Mouse (Mus musculus) heart, embryonic 13.5 days (tissue): Measurements from ENCODE around the gene Nhsl1. TPM values are rescaled to one million over a fixed set of nuclear protein-coding genes. Genes with fewer than 3 reads are reported as not detected.
A peak's percentile ranks its signal among the peaks of the same experiment; 100 is the strongest.

Experiments used
- ATAC-seq: fragments of 200-750 bp; cut with Nextera tagmentation; 2 replicates; pipeline ENCODE4 v1.8.0; 2017; ENCODE audit warnings: moderate TSS enrichment; ENCODE audit not compliant: insufficient number of reproducible peaks, low FRiP score, low TSS enrichment; ENCODE audit errors: extremely low read depth
- H3K27ac ChIP-seq: fragments of 300-500 bp; sonication (generic); replicated peaks from 2 replicates; pipeline ENCODE4 v1.5.1; 2015; ENCODE audit warnings: moderate library complexity, mild to moderate bottlenecking, inconsistent platforms
- H3K27me3 ChIP-seq: fragments of 300-500 bp; sonication (generic); replicated peaks from 2 replicates; pipeline ENCODE4 v1.6.1; 2015; ENCODE audit warnings: mild to moderate bottlenecking, inconsistent platforms
- H3K36me3 ChIP-seq: fragments of 300-500 bp; sonication (generic); 2 replicates; pipeline ENCODE4 v1.6.1; 2015; ENCODE audit warnings: mild to moderate bottlenecking, inconsistent platforms
- H3K4me1 ChIP-seq: fragments of 300-500 bp; sonication (generic); 2 replicates; pipeline ENCODE4 v1.6.1; 2015; ENCODE audit warnings: inconsistent platforms
- H3K4me2 ChIP-seq: fragments of 300-500 bp; sonication (generic); 2 replicates; pipeline ENCODE4 v1.6.1; 2015; ENCODE audit warnings: inconsistent platforms, mild to moderate bottlenecking, moderate library complexity
- H3K4me3 ChIP-seq: fragments of 300-500 bp; sonication (generic); 2 replicates; pipeline ENCODE4 v1.5.1; 2015; ENCODE audit warnings: moderate library complexity, mild to moderate bottlenecking, inconsistent platforms
- H3K9ac ChIP-seq: fragments of 300-500 bp; sonication (generic); 2 replicates; pipeline ENCODE4 v1.6.1; 2015; ENCODE audit warnings: inconsistent platforms, mild to moderate bottlenecking, moderate library complexity
- H3K9me3 ChIP-seq: fragments of 300-500 bp; sonication (generic); 2 replicates; pipeline ENCODE4 v1.6.1; 2016; ENCODE audit warnings: inconsistent platforms
- WGBS: fragments of 180-500 bp; shearing (Covaris S2); methylation state at CpG from one replicate; pipeline ENCODE4 v1.1.7; 2015; ENCODE audit warnings: mixed read lengths; 5-methylcytosine and 5-hydroxymethylcytosine counted together
- polyA plus RNA-seq: library from polyadenylated mRNA; unstranded; fragments of >200 nt; fragmentation: Nextera tagmentation; extraction: Ambion mirVana; gene quantifications from 2 replicates; pipeline ENCODE4 v1.2.1, GENCODE M21; 2015

The Nhsl1 gene
- polyA plus RNA-seq, 1 experiment from 2014 or later = 11.1 TPM

GRCm38 (mm10) chr10:18491952-18492351, 173.2 kb downstream of the Nhsl1 start:
- ATAC-seq = no peak
- no peak overlapping the region for H3K4me2 ChIP-seq
- H3K27me3 ChIP-seq = no peaks in the 10 kb centered on the region
- H3K9ac ChIP-seq = no peak overlapping the region
- peaks cover 58% of the 10 kb centered on the region for H3K4me1 ChIP-seq
- no peaks in the 10 kb centered on the region for H3K9me3 ChIP-seq
- no peak overlapping the region for H3K4me3 ChIP-seq
- H3K27ac ChIP-seq = 0 out of 2 replicates have a peak overlapping the region, but pooled peaks have one; percentile 6
- H3K36me3 ChIP-seq = no peaks in the 10 kb centered on the region
- WGBS = 27% methylated on average over 4 of the region's 4 CpGs

GRCm38 (mm10) chr10:18493010-18493894, 174.5 kb downstream of the Nhsl1 start:
- Histone ChIP-seq H3K27ac (peak overlapping the region; percentile 66), H3K4me1 (peaks cover 58% of the 10 kb centered on the region), H3K4me3 (no peak overlapping the region), H3K9ac (no peak overlapping the region), H3K27me3 (no peaks in the 10 kb centered on the region), H3K9me3 (no peaks in the 10 kb centered on the region), H3K4me2 (no peak overlapping the region), H3K36me3 (peaks cover 4% of the 10 kb centered on the region)
- no peak for ATAC-seq
- WGBS = 53% methylated on average over 11 of the region's 11 CpGs

DNA sequence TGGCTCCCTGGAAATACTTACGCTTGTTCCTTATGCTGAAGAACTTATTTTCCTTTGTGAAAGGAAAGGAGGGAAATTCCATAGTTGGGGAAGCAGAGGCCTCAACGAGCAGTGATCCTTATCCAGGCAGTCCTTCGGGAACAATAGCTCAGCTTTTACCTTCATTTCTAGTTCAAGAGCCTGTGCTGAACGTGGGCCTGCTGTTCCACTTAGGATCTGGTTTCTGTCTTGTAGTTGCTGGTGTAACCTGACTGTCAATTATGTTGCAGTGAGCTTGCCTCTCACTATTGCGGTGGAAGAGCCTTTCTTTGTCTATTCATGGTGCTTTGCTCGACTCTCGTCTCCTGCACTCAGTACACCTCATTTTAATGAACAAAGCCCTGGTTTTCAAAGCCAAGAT, 175.5 kb downstream of the Nhsl1 start:
- Histone ChIP-seq H3K4me3 (no peak overlapping the region), H3K4me1 (peaks cover 57% of the 10 kb centered on the region), H3K9me3 (no peaks in the 10 kb centered on the region), H3K27ac (peak overlapping the region; percentile 66), H3K9ac (0 out of 2 replicates have a peak overlapping the region, but pooled peaks have one; percentile 37), H3K27me3 (no peaks in the 10 kb centered on the region), H3K4me2 (no peak overlapping the region), H3K36me3 (peaks cover 14% of the 10 kb centered on the region)
- WGBS = 28% methylated on average over 7 of the region's 7 CpGs
- no peak for ATAC-seq

DNA sequence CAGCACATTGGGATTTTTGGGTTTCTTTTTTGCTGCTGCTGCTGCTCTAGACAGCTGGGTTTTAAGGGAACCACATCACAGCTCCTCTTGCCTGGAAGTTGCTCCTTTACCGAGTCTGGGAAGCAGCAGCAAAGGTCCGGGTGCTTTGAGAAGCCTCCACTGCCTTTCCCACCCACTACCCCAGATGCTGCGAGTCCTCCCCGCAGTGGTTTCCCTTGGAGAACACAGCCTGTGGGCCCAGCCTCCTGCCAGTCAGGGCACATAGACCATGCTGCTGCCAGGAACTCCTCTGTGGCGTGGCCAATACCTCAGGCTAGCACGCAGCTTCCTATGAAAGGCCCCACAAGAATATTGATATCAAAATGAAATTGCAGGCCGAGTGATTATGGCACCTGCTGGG, 178.3 kb downstream of the Nhsl1 start:
- H3K4me3 ChIP-seq = no peak overlapping the region
- WGBS = 79% methylated on average over 7 of the region's 7 CpGs
- H3K4me1 ChIP-seq = peaks cover 28% of the 10 kb centered on the region
- no peak overlapping the region for H3K9ac ChIP-seq
- H3K27me3 ChIP-seq = no peaks in the 10 kb centered on the region
- peaks cover 39% of the 10 kb centered on the region for H3K36me3 ChIP-seq
- H3K4me2 ChIP-seq = no peak overlapping the region
- no peaks in the 10 kb centered on the region for H3K9me3 ChIP-seq
- H3K27ac ChIP-seq = no peak overlapping the region
- ATAC-seq = no peak

DNA sequence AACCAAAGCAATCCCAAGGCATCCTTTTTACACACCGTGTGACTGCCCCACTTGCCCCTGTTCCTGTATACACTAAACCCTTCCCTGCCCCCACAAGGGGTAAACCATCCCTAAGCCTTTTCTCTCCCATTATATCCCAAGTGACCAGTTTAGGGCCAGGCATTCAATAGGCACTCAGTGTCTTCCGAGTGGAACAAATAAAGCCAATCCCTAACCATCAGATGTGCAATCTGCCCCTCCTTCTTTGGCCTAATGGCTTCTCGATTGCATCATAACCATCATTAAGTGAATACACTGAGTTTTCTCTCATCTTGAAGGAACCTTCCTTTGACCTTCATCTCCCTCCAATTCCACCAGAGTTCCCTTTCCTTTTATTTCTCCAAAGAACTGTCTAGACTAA, 183.2 kb downstream of the Nhsl1 start:
- H3K4me3 ChIP-seq = no peak overlapping the region
- no peak overlapping the region for H3K9ac ChIP-seq
- H3K36me3 ChIP-seq = peaks cover 57% of the 10 kb centered on the region
- H3K4me1 ChIP-seq = peaks cover 12% of the 10 kb centered on the region
- 87% methylated on average over 3 of the region's 3 CpGs for WGBS
- H3K27me3 ChIP-seq = no peaks in the 10 kb centered on the region
- H3K4me2 ChIP-seq = no peak overlapping the region
- no peak overlapping the region for H3K27ac ChIP-seq
- ATAC-seq = no peak
- no peaks in the 10 kb centered on the region for H3K9me3 ChIP-seq

DNA sequence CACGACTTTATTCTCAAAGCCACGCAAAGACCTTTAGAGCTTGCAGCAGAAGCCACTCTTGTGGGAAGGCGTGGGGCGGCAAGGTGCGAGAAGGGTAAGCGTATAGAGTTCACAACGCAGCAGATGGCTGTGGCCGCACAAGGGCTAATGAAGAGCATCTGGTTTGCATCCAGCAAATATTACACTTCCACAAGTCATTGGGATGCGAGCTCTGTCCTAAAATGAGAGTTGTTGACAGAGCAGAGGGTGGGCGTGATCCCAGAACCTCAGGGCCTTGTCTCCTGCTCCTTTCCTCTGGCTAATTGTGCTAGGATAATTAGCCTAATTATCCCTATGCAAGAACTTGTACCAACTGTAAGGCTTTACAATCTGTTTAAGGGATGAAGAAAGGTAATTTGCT, 186.9 kb downstream of the Nhsl1 start:
- no peak overlapping the region for H3K4me3 ChIP-seq
- no peak overlapping the region for H3K4me2 ChIP-seq
- no peaks in the 10 kb centered on the region for H3K9me3 ChIP-seq
- H3K9ac ChIP-seq = no peak overlapping the region
- H3K4me1 ChIP-seq = peaks cover 19% of the 10 kb centered on the region
- H3K27ac ChIP-seq = no peak overlapping the region
- peaks cover 33% of the 10 kb centered on the region for H3K36me3 ChIP-seq
- ATAC-seq = no peak
- WGBS = 73% methylated on average over 10 of the region's 10 CpGs
- H3K27me3 ChIP-seq = no peaks in the 10 kb centered on the region

- peaks cover 29% of the 10 kb centered on the region for H3K36me3 ChIP-seq
- H3K4me2 ChIP-seq = no peak overlapping the region
- ATAC-seq = no peak
- H3K4me1 ChIP-seq = peaks cover 19% of the 10 kb centered on the region
- H3K9me3 ChIP-seq = no peaks in the 10 kb centered on the region
- no peaks in the 10 kb centered on the region for H3K27me3 ChIP-seq
- H3K27ac ChIP-seq = no peak overlapping the region
- 69% methylated on average over 6 of the region's 6 CpGs for WGBS
- H3K9ac ChIP-seq = no peak overlapping the region
- H3K4me3 ChIP-seq = no peak overlapping the region
Observed at GRCm38 (mm10) chr10:18506501-18506946, 187.7 kb downstream of the Nhsl1 start.

GRCm38 (mm10) chr10:18507869-18508473, 189.2 kb downstream of the Nhsl1 start:
- H3K4me2 ChIP-seq = no peak overlapping the region
- no peak overlapping the region for H3K4me3 ChIP-seq
- H3K9me3 ChIP-seq = no peaks in the 10 kb centered on the region
- H3K27ac ChIP-seq = no peak overlapping the region
- H3K9ac ChIP-seq = no peak overlapping the region
- WGBS = 69% methylated on average over 2 of the region's 2 CpGs
- peaks cover 23% of the 10 kb centered on the region for H3K36me3 ChIP-seq
- H3K27me3 ChIP-seq = no peaks in the 10 kb centered on the region
- H3K4me1 ChIP-seq = peaks cover 19% of the 10 kb centered on the region
- no peak for ATAC-seq

DNA sequence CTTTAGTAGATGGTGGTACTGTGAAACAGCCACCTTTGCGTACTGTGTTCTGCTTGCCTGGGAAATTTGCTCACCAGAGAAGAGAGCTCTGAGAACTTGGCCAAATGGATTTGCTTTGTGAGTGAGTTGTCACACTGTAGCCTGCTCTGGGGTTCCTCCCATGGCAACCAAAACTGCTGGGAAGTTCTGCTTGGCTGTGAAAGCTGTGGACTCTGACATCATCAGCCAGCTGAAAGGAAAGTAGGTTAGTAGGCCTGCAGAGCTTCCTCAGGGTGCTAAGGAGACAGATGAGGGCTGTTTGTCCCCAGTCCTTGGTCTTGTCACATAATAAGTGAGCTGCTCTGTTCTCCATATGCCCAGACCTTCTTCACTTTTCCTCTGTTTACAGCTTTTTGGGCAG, 189.8 kb downstream of the Nhsl1 start:
- no peaks in the 10 kb centered on the region for H3K27me3 ChIP-seq
- 87% methylated on average over 1 of the region's 1 CpGs for WGBS
- H3K4me2 ChIP-seq = no peak overlapping the region
- no peak overlapping the region for H3K27ac ChIP-seq
- peaks cover 21% of the 10 kb centered on the region for H3K36me3 ChIP-seq
- H3K9ac ChIP-seq = 0 out of 2 replicates have a peak overlapping the region, but pooled peaks have one; percentile 10
- no peaks in the 10 kb centered on the region for H3K9me3 ChIP-seq
- H3K4me3 ChIP-seq = no peak overlapping the region
- ATAC-seq = no peak
- H3K4me1 ChIP-seq = peaks cover 19% of the 10 kb centered on the region

DNA sequence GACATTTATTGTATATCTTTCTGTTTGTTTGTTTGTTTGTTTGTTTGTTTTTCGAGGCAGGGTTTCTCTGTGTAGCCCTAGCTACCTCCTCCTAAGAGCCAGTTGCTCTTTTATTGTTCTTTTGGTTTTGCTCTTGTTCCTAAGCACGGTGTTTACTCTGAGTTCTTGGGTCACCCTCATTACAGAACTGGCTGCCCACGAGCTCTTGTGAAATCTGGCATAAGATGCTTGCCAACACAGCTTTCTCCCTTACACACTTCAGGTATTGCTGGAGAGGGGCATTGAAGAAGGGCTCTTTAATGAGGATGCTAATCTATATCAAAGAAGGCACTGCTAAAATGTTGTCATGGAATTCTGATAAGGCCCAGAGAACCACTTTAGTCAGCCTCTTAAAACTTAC, 191.9 kb downstream of the Nhsl1 start:
- H3K4me2 ChIP-seq = no peak overlapping the region
- ATAC-seq = no peak

GRCm38 (mm10) chr10:18511496-18511895, 192.7 kb downstream of the Nhsl1 start:
- no peak for ATAC-seq
- Histone ChIP-seq H3K27ac (no peak overlapping the region), H3K4me3 (no peak overlapping the region), H3K9ac (no peak overlapping the region), H3K4me1 (peaks cover 16% of the 10 kb centered on the region), H3K9me3 (no peaks in the 10 kb centered on the region), H3K4me2 (no peak overlapping the region), H3K36me3 (peaks cover 26% of the 10 kb centered on the region), H3K27me3 (no peaks in the 10 kb centered on the region)
- WGBS = 83% methylated on average over 11 of the region's 11 CpGs

More for the DNA sequence above, 191.9 kb downstream of the Nhsl1 start:
- Histone ChIP-seq H3K9me3 (no peaks in the 10 kb centered on the region), H3K27me3 (no peaks in the 10 kb centered on the region), H3K27ac (no peak overlapping the region), H3K9ac (no peak overlapping the region), H3K36me3 (peaks cover 22% of the 10 kb centered on the region), H3K4me3 (no peak overlapping the region), H3K4me1 (peaks cover 19% of the 10 kb centered on the region)
- 70% methylated on average over 3 of the region's 3 CpGs for WGBS
